Mouse (Mus musculus) 416B (cell line): Measurements from ENCODE around the gene Dnah8.
"Not testable (repeated sequence)": the region's sequence is repeated elsewhere in the genome, so short reads cannot be mapped to it uniquely, and the experiment has no call there.

ENCODE experiments used
- DNase-seq: peaks from one replicate; pipeline ENCODE4 v3.0.0; 2011; ENCODE audit warnings: low read depth

The Dnah8 gene

DNA sequence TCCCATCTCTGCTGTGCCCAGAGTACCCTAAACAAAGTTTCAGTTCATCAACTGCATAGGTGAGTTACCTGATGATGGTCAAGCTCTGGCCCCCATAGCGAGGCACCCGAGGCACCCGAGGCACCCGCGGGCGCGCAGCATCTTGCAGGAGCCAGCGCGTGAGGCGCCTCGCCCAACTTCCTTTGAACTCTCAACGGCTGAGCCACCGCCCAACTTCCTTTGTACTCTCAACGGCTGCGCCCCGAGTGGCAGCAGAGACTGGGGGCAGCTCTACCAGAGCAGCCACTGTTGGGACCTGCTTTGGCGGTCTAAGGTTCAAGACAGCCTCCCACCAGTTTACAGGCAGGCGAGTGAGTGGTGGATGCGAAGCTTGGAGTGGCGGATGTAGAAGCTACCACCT, at the start of gene Dnah8:
Gene Dnah8 (plus strand): TSS at position 223 of the 400 bp plus-strand sequence.
- DNase-seq, result not testable (repeated sequence)

DNA sequence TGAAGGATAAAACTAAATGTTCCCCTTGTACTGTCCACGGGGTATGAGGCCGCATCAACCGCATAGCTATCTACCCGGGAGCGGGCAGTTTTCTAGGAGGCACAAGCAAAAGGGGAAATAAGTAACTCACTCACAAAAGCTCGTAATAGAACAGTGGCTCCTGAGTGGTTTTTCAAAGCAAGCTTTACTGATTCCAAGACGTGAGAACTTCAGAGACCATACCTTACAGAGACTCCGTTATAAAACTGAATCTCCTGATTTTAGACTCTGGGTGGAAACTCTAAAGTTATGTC, 49.4 kb upstream of the Dnah8 start:
- DNase-seq, result peak; percentile 64

DNA sequence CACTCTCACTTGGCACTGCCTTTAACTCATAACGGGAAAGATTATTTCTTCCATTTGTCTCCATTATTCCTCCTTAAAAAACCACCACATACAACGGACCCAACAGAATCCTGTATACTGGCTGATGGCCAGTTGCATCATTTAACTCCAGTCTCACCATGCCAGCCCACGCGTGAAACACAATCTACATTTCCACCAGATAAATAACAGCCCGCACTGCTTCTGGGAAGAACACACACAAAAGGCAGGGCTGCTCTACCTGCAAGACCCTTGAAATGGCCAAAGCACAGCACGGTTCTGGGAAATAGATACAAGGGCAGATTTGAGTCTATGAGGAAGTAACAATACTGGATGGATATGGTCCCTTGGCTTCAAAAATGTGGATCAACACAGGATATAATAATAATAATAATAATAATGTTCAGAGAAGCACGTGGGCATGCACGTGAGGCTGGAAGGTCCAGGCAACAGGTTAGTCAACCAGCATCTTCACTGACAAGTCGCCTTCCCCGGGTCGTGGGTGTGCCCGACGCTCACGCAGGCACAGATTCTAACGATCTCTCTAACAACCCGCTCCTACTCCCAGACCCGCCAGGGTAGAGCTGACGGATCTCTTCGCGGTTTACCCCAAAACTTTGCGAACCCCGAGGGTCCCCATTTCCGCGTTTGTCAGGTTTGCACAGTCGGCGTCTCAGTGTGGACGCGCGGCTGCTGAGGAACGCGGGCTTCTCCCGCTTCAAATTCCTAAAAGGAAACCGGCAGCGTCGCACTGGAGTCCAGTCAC, 48.8 kb upstream of the Dnah8 start:
- DNase-seq, result peak; percentile 60

DNA sequence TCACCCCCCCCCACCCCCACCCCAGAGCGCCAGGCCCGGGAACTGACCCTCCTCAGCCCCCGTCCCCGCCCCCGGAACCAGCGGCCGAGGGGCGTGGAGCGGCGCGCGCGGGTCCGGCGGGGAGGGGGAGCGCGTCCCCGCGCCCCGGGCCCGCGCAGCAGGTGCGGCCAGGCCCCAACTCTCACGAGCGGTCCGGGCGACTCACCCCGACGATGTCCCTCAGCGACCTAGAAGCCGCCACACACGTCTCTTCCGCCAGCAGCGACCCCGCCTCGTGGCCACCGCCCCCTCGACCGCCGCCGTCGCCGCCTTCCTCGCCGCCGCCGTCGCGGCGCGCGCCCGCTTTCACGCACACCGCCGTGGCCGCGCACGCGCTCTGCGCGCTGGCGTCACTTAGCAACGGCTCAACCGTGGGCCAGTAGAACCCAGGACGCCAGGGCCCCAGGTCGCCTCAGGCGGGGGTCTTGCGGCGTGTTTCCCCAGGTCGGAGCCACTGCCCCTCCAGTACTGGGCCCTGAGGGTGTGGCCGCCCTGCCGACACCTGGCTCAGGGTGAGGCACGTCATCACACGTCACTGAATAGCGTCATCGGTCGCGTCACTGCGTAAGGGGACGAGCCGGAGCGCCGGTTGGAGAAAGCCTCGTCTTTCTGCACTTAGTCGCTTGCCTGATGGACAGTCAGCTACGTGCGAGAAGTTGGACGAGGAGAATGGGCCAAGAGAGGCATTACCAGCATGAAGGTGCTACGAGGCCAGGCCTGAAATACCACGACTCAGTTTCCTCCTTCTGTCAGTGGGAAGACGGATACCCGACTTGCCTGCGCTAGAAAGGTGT, 48.0 kb upstream of the Dnah8 start, which contains the start of gene Btbd9:
Gene Btbd9 (minus strand): TSS at position 548 of the 833 bp plus-strand sequence.
- DNase-seq, result peak; percentile 93

DNA sequence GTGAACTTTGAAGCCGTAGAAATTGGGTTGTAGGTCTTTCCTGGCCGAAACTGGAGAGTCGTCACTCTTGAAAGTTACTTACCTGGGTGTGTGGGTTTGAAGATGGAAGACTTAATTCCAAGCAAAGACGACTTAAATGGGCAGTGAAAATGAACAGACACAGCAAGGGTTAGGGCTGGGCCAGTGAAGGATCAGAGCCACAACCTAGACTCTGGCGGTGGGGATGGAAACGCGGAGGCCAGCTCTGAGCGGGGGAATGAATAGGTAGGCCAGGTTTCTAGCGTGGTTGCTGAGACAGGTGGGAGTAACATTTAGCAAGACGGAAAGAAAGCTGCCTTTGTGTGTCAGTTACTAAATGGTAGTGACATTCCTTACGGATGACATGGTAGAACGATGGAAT, 47.2 kb upstream of the Dnah8 start:
- DNase-seq, result no peak

DNA sequence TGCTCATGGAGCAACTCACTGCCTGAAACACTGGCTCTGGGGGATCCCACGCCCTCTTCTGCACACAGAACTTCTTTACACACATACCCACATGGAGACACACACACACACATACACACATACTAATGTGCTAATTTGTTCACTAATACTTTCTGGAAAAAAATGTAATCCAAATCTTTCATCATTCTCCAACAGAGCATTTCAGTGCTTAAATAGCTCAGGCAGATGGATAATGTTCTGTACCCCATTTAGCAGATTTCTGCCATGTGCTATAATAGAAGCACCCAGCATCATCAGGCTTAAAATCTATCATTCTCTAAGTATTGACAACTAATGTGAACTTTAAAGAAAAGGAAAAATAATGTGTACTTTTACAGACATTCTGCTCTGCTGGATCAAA, 43.4 kb upstream of the Dnah8 start:
- no peak for DNase-seq

DNA sequence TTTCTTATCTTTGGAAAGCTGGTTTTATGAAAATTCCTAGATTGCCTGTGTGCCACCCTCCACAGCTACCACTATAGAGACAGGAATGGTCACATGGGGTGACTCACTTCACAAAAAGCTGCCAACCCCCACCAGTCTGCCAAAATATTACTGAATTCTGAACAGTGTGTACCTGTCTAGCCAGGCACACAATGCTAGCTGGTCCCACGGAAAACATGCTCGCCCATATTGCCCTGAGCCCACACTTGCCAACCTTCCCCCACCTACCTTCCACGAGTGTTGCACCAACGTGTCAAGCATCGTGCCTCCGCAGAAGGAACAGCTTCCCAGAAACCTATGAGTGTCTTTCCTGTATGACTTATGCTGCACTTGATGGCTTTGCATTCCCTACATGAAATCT, 43.0 kb upstream of the Dnah8 start:
- DNase-seq, result no peak

DNA sequence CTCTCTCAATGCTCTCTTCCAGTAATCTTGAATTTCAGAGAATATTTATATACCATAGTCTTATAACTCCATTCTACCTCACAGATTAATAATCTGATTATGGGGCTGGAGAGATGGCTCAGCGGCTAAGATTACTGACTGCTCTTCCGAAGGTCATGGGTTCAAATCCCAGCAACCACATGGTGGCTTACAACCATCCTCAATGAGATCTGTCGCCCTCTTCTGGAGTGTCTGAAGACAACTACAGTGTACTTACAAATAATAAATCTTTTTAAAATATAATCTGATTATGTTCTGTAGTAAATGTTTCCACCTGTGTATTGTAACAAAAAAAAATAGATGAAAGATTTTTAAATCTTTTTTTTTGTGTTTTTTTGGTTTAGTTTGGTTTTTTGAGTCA, 41.8 kb upstream of the Dnah8 start:
- DNase-seq, result peak; percentile 18

DNA sequence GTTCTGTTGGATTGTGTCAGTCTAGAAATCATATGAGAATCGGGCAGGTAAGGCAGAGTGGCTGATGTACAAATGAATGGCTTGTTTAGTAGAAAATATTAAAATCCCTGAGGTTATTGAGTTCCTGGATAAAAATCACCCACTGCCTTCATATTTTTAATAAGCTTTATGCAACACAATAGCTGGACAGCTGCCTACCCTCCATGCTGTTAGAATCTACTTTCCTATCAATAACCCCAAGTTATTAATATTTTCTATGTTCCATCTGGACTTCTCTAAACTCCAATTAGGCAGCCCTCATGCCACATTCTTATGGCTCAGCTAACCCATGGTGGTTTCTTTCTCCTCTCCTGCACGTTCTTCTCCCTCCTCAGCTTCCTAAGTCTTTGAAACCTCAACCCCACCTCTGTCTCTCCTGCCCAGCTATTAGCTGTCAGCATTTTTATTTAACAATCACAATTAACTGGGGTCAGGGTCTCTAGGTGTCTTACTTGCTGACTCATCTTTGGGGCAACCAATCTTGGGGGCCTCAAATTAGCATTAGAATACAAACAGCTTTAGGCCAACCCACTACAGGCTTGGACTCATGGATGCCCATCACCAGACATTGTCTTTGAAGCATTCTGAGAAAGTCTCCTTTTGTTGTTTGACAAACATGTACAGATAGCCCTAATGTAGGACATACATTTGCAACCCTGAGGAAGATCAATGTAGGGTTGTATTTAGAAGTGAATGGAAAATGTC, 40.7 kb upstream of the Dnah8 start:
- no peak for DNase-seq

DNA sequence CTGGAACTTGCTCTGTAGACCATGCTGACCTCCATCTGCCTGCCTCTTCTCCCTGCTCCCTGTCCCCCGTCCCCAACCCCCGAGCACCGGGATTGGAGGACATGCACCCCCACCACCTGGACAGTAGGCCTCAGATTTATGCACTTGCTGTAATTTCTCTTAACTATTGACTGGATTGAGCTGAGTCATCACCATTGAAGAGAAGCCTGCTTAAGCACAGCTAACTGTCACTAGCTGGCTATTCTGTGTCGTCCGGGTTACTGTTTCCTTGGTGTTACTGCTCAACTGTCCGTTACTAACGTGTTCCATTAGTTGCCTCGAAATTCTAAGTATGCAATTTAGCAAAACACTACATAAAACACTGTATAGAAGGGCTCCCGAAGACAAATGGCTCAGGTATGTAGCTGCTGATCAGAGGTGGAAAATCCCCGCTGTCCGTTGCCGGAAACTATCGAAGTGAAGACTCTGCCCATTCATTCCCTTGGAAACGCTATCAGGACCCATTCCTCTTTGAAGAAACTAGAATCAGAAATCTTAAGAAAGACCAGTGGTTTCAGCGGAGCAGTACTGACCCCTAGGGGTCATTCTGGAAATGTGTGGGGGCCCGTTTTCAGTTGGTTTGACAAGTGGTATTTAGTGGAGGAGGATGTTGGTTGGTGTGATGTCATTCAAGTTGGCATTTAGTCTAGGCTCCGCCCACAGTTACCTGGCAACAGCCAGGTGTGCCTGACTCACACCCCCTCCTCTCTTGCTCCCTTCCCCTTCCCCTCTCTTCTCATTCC, 33.5 kb upstream of the Dnah8 start:
- peak; percentile 78 for DNase-seq

DNA sequence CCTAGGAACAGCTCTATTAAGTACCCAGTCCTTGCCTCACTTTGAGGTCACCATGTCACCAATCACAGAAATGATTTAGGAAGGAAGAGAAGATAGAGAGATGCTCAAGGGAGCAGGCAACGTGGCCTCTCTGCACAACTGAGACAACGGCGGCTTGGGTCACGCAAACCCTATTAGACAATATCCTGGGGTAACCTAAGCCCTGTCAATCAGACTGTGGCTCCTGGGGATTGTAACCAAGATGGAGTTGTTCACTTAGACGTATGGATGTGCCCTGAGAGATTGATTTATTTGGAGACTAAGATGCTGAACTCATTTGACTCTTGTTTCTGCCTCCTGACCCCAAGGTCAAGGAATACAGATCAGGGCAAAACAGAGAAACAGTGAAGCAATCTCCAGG, 29.7 kb upstream of the Dnah8 start:
- DNase-seq, result no peak

DNA sequence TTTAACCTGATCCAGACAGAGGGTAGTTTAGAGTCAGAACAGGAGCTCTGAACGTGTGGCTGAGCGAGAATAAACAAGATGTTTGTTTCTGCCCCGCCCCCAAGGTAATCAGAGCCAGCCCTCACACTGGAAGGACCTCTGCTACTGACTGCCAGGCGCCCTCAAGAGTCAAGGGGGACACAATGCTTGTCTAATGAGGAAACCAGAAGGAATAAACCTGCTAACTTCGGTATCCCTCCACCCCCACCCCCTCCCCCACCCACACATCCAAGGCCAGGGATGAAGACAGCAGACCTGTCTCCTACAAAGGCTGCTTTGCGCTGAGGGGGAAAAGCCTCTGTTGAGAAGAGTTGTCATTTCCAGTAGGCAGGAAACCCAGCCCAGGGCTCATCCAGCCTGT, 29.3 kb upstream of the Dnah8 start:
- no peak for DNase-seq

DNA sequence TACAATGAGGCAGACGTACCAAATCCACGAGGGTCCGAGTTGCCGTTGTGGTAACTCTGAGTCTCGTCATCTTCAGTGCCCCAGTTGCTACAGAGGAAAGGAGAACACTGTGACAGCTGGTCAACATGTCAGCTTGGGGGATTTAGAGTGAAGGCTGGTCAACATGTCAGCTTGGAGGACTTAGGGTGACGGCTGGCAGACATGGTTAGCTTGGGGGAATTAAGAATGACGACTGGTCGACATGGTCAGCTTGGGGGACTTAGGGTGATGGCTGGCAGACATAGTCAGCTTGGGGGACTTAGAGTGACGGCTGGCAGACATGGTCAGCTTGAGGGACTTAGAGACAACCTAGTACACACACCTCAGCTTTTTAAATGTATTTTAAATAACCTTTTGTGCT, 26.4 kb upstream of the Dnah8 start:
- DNase-seq, result no peak

DNA sequence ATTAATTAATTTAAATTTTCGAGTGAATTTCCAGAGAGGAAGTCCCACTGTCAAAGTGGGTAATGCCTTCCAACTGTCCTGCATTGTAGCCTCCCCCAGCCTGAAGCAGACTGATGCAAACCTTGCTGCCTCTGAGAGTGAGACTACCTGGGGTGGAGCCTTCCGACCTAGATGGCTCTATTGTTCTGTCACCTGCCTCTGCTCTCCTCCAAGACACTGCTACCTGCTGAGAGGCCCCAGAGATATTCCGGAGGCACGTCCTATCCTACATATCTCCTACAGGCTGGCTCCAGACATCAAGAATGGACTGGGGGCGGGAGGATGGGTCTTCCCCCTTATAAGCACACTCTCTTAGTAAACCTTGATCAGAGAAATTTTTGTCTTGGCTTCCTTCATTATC, 25.9 kb upstream of the Dnah8 start:
- no peak for DNase-seq

DNA sequence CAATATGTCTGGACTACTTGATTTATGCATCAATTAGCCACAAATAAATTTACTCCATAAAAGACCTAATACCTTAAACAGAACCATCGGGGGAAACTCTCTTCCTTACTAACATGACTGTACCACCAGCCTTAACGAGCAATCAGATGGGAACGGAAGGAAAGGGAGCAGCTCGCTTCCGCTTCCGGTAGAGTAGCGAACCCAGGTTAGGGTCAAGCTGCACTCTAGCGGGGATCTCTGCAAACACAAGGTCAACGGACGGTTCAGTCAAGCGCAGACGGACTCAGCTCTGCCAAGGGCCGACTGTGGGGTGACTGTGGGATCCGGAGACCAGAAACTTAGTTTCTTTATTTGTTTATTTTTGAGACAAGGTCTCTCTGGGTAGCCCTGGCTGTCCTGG, 22.0 kb upstream of the Dnah8 start:
- no peak for DNase-seq

DNA sequence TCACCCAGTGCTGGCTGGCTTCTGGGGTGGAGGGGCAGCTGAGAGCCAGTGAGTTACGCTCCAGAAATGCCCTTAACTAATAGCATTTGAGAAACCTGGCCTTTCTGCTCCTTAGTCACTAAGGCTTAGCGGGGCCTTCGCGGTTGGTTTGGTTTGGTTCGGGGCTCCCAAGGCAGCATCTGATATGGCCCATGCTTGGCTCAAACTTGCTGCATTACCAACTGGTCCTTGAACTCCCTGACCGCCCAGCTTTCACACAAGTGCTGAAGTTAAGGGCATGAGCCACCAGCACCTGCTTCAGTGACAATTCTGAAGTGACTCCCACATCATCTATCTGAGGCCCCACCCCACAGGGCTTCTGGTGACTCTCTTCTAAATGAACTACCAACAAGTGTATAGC, 19.9 kb upstream of the Dnah8 start:
- no peak for DNase-seq

DNA sequence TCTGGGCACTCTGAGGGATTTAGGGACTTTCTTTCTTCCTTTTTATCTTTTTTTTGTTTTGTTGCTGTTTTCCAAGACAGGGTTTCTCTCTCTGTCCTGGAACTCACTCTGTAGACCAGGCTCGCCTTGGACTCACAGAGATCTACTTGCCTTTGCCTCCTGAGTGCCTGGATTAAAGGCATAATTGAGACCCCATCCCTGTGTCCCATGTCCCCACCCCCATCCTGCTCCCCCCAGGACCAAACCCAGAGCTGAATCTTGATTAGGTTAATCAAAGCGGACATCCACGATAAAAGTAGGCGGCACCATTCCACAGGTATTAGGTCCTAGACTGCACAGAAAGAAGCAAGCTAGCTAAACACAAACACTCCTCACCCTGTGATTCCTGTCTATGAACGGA, 19.2 kb upstream of the Dnah8 start:
- DNase-seq, result no peak

DNA sequence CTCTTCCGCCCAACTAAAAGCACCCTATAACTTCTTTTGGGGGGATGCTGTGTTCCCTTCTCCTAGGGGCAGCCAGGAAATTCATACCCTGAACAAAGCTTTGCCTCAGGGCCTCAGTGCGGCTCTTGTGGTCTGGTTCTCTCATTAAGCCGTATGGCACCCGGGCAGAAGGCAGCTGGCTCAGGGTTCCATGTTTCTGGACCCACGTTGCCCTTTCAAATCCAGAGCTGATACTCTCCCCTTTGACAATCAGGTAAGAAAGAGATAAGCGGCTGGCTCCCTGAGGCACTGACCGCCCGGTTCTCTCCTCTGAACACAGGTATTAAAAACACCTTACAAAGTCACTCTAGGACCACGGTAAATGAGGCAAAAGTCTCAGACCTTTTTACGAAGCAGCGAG, 17.9 kb upstream of the Dnah8 start:
- no peak for DNase-seq

DNA sequence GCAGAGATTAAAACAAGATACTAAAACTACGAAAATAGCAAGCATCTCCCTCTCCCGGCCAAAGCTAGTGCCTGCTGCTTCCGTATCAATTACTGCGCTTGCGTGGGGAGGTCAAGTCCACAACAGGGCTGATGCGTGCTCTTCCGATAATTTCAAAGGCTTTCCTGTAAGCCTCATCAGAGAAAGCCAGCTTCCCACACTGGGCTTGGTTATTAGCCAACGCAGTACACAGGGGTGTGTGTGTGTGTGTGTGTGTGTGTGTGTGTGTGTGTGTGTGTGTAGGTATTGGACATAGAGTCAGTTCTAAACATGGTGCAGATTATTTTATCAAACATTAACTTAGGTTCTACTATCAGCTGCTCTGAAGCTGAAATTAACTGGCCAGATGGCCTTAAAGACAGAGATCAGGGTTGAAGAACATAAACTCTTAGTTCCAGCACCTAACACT, 17.5 kb upstream of the Dnah8 start:
- DNase-seq, result no peak

DNA sequence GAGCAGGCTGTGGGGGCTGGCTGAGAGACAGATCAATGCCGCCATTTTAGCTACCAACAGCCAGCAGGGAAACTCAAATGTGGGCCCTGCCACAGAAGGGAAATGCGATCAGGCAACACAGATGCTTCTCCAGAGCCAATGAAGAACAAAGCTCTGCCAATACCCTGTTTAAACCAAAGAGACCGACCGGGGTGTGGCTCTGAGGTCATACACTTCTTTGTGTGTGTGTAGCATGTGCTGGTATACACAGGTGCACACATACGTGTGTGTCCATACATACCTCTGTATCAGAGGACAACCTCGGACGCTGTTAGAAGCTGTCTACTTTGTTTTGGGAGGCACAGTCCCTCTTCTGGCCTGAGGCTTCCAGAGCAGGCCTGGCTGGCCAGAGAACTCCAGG, 16.8 kb upstream of the Dnah8 start:
- DNase-seq, result no peak

DNA sequence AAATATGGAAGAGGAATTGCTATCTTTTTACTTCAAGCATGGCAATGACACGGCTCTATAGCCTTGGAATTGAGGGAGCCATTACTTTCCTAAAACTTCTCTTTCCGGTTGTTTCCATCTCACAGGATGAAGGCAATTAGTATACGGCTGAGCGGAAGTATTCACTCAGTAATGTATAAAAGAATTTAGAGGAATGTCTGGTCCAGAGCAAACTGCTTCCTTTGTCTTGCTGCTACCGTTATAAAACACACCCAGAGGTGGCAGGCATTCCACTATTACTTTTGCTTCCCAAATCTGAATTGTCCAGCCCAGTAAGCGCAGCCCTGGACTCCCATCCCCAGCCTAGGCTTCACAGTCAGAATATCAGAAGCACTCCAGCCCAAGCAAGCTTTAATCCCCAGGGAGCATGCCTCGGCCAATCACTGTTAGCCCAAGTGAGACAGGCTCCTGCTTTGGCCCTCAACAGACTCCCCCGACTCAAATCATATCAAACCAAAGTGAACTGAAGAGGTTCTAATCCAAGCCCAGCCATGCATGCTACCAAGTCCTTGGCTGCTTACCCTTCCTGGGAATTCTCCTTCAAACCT, 16.2 kb upstream of the Dnah8 start:
- DNase-seq, result no peak
